Mouse (Mus musculus): ENCODE results near the gene Trim26. TPM values are rescaled to one million over a fixed set of nuclear protein-coding genes. Genes with fewer than 3 reads are reported as not detected.

Gene Trim26
- polyA plus RNA-seq, 1 experiment from 2014 or later, result 29.7 TPM

DNA sequence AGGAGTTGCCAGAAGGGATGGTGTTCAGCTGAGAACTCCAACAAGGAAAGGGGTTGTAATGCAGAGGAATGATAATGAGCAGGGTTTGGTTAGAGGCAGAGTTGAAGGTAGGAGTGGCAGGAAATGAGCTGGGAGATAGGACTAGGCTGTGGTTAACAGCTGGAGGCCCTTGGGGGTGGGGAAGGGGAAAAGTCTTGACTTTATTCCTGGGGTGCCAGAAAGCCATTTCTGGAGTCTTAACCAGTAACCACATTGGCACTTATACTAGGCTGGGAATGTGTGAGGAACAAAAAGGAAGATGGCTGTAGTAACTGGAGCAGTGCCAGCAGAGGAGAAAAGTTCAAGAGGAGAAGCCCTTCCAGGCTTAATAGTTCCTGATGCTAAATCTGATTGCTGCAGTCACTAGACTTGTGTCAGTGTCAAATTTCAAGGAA is 7.4 kb downstream of the Trim26 start:
- H3K4me3 ChIP-seq (ENCODE audit: low read depth, low read length), result no peak overlapping the region
- DNase-seq (ENCODE audit: low spot score), result peak; percentile 15
- H3K9ac ChIP-seq (replicated peaks; ENCODE audit: low read depth), result no peak overlapping the region
- no peaks in the 10 kb centered on the region for H3K36me3 ChIP-seq (ENCODE audit: insufficient read depth, low read length)
- no peaks in the 10 kb centered on the region for H3K27me3 ChIP-seq (replicated peaks; ENCODE audit: insufficient read depth, low read length)
- no peaks in the 10 kb centered on the region; the same call in 1 of the 2 replicates for H3K4me1 ChIP-seq (ENCODE audit: insufficient read depth, low read depth, low read length)
- ATAC-seq, result no peak
- TF ChIP-seq CTCF (IDR thresholded peaks at IDR 0.05) (no peak), EP300 (IDR thresholded peaks at IDR 0.05) (no peak)
- no peak overlapping the region for H3K27ac ChIP-seq (ENCODE audit: low read length)
- no peaks in the 10 kb centered on the region for H3K9me3 ChIP-seq (ENCODE audit: low read length)
- no peak overlapping the region for H3K4me2 ChIP-seq (replicated peaks; ENCODE audit: low read depth, low read length)

DNA sequence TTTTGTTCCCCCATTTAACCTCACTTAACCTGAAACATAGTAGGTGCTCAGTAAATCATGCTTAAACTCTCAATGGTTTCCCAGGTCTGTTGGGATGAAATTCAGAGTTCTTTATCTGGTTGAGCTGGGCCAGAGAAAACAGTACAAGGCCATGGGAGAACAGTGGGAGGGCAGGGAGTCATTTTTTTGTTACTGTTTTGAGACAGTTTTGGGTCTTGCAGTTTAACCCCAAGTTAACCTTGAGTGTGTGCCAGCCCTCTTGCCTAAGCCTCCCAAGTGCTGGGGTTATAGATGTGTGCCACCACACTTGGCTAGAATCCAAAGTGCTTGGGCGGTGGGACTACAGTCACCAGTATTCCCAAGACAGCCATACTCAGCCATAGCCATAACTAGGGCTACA is 7.8 kb downstream of the Trim26 start:
- Histone ChIP-seq H3K9ac (replicated peaks; ENCODE audit: low read depth) (no peak overlapping the region), H3K4me3 (ENCODE audit: low read depth, low read length) (no peak overlapping the region), H3K27ac (ENCODE audit: low read length) (no peak overlapping the region), H3K27me3 (replicated peaks; ENCODE audit: insufficient read depth, low read length) (no peaks in the 10 kb centered on the region), H3K4me1 (ENCODE audit: insufficient read depth, low read depth, low read length) (no peaks in the 10 kb centered on the region; the same call in 1 of the 2 replicates), H3K36me3 (ENCODE audit: insufficient read depth, low read length) (no peaks in the 10 kb centered on the region), H3K4me2 (replicated peaks; ENCODE audit: low read depth, low read length) (no peak overlapping the region), H3K9me3 (ENCODE audit: low read length) (no peaks in the 10 kb centered on the region)
- TF ChIP-seq EP300 (IDR thresholded peaks at IDR 0.05) (no peak), CTCF (IDR thresholded peaks at IDR 0.05) (no peak)
- ATAC-seq (no peak), DNase-seq (ENCODE audit: low spot score) (no peak)
- 44% methylated on average over 1 of the region's 1 CpGs for WGBS

DNA sequence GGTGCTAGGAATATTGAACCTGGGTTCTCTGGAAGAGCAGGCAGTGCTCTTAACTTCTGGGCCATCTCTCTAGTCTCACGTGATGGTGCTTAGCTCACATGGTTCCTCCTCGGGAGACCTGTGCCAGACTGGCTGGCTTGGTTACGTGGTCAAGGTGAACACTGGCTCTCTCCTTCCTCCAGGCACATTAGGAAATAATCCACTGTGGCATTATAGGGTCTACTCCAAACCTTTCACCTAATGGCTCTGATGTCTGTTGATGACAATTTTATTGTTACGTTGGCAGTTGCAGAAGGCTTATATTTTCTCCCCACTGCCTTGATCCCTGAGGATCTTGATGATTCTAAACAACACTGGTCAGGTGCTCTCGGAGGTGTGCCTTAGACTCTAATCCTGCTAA is 12.0 kb downstream of the Trim26 start:
- Histone ChIP-seq H3K4me1 (ENCODE audit: insufficient read depth, low read depth, low read length) (no peaks in the 10 kb centered on the region; the same call in 1 of the 2 replicates), H3K4me3 (ENCODE audit: low read depth, low read length) (no peak overlapping the region), H3K27ac (ENCODE audit: low read length) (no peak overlapping the region), H3K27me3 (replicated peaks; ENCODE audit: insufficient read depth, low read length) (no peaks in the 10 kb centered on the region), H3K4me2 (replicated peaks; ENCODE audit: low read depth, low read length) (no peak overlapping the region), H3K9me3 (ENCODE audit: low read length) (no peaks in the 10 kb centered on the region), H3K36me3 (ENCODE audit: insufficient read depth, low read length) (peaks cover 12% of the 10 kb centered on the region), H3K9ac (replicated peaks; ENCODE audit: low read depth) (no peak overlapping the region)
- 79% methylated on average over 5 of the region's 5 CpGs for WGBS
- DNase-seq (ENCODE audit: low spot score), result no peak
- no peak for ATAC-seq
- no peak for TF ChIP-seq EP300 (IDR thresholded peaks at IDR 0.05)
- no peak for TF ChIP-seq CTCF (IDR thresholded peaks at IDR 0.05)

DNA sequence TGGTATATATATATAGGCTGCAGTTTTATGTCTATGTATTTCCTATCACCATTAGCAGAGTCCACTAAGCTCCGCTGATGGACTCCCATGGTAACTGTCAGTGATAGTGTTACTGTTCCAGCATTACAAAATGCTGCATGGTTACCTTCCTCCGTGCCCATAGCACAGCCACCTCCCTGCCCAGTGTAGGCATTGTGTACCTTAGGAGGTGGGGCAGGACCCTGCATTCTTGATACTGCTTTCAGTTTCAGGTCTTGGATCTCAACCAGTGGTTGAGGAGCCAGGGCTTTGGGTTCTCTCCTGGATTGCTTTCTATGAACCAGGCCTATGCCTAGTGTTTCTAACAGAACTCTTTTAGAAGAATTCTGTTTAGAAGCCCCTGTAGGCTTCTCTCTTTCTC is 13.1 kb downstream of the Trim26 start:
- H3K4me3 ChIP-seq (ENCODE audit: low read depth, low read length), result no peak overlapping the region
- H3K27me3 ChIP-seq (replicated peaks; ENCODE audit: insufficient read depth, low read length), result no peaks in the 10 kb centered on the region
- no peaks in the 10 kb centered on the region for H3K4me1 ChIP-seq (ENCODE audit: insufficient read depth, low read depth, low read length)
- peaks cover 20% of the 10 kb centered on the region for H3K36me3 ChIP-seq (ENCODE audit: insufficient read depth, low read length)
- ATAC-seq (peak; percentile 84), DNase-seq (ENCODE audit: low spot score) (peak; percentile 69)
- 65% methylated on average over 2 of the region's 2 CpGs for WGBS
- H3K9ac ChIP-seq (replicated peaks; ENCODE audit: low read depth), result no peak overlapping the region
- H3K4me2 ChIP-seq (replicated peaks; ENCODE audit: low read depth, low read length), result no peak overlapping the region
- H3K27ac ChIP-seq (ENCODE audit: low read length), result peak overlapping the region; percentile 49; the same call in 1 of the 2 replicates
- TF ChIP-seq EP300 (IDR thresholded peaks at IDR 0.05), result no peak
- no peak for TF ChIP-seq CTCF (IDR thresholded peaks at IDR 0.05)
- H3K9me3 ChIP-seq (ENCODE audit: low read length), result no peaks in the 10 kb centered on the region

DNA sequence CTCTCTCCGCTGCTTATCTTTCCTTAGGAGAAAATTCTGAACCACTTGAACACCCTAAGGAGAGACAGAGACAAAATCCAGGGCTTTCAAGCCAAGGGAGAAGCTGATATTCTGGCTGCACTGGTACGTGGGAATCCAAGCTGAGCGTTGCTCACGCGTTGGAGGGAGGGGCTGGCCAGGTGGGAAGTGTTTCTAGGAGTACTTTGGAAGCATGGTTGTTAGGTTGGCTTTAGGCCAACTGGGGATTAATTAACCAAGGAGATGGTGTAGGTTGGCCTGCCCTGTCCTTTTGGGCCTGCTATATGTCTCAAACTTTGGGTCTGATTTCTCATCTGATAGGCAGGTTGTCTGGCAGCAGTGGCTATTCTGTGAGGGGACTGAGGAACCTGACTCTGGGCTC is 14.3 kb downstream of the Trim26 start:
- 56% methylated on average over 5 of the region's 5 CpGs for whole genome bisulfite sequencing
- Histone ChIP-seq H3K36me3 (ENCODE audit: insufficient read depth, low read length) (peaks cover 23% of the 10 kb centered on the region), H3K9ac (replicated peaks; ENCODE audit: low read depth) (no peak overlapping the region), H3K4me2 (replicated peaks; ENCODE audit: low read depth, low read length) (no peak overlapping the region), H3K9me3 (ENCODE audit: low read length) (no peaks in the 10 kb centered on the region), H3K4me1 (ENCODE audit: insufficient read depth, low read depth, low read length) (no peaks in the 10 kb centered on the region), H3K27me3 (replicated peaks; ENCODE audit: insufficient read depth, low read length) (no peaks in the 10 kb centered on the region), H3K4me3 (ENCODE audit: low read depth, low read length) (no peak overlapping the region), H3K27ac (ENCODE audit: low read length) (no peak overlapping the region)
- ATAC-seq (no peak), DNase-seq (ENCODE audit: low spot score) (no peak)
- no peak for TF ChIP-seq EP300 (IDR thresholded peaks at IDR 0.05)
- TF ChIP-seq CTCF (IDR thresholded peaks at IDR 0.05), result no peak

DNA sequence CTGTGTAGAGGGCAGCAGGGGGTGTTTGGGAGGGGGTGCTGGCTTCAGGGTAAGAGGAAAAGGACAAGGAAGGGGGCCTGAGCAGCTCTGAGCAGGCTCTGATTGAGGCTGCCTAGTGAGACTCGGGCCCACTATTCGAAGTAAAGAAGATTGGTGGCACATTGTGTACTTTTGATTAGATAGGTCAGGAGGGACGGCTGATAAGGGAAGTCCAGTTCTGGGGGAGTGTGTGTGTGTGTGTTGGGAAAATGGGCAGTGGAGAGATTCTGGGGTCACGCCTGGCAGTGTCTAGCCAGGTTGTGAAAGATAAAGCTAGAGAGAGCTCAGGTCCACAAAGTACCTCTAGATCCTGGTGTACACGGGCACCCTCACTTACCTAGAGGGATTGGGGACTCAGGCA is 14.7 kb downstream of the Trim26 start:
- 62% methylated on average over 5 of the region's 5 CpGs for WGBS
- no peak overlapping the region for H3K4me2 ChIP-seq (replicated peaks; ENCODE audit: low read depth, low read length)
- no peak overlapping the region for H3K4me3 ChIP-seq (ENCODE audit: low read depth, low read length)
- no peaks in the 10 kb centered on the region for H3K27me3 ChIP-seq (replicated peaks; ENCODE audit: insufficient read depth, low read length)
- ATAC-seq, result no peak
- no peak overlapping the region for H3K27ac ChIP-seq (ENCODE audit: low read length)
- H3K9ac ChIP-seq (replicated peaks; ENCODE audit: low read depth), result no peak overlapping the region
- no peaks in the 10 kb centered on the region for H3K4me1 ChIP-seq (ENCODE audit: insufficient read depth, low read depth, low read length)
- H3K36me3 ChIP-seq (ENCODE audit: insufficient read depth, low read length), result peaks cover 26% of the 10 kb centered on the region
- DNase-seq (ENCODE audit: low spot score), result no peak
- H3K9me3 ChIP-seq (ENCODE audit: low read length), result no peaks in the 10 kb centered on the region
- no peak for TF ChIP-seq CTCF (IDR thresholded peaks at IDR 0.05)

DNA sequence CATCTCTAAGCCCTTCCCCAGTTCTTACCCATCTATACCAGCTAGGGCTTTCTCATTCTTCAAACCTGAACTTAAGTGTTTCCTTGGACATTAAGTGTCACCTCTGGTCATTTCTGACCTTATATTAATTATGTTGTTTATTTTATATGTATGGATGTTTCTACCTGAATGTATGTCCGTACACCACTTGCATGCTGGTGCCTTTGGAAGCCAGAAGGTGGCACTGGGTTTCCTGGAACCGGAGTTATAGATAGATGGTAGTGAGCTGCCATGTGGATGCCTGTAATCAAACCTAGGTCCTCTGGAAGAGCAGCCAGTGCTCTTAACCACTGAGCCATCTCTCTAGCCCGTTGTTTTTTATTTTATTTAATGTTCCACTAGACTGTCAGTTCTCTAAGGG is 18.6 kb downstream of the Trim26 start:
- H3K36me3 ChIP-seq (ENCODE audit: insufficient read depth, low read length), result peaks cover 43% of the 10 kb centered on the region

More for the DNA sequence above, 18.6 kb downstream of the Trim26 start:
- Histone ChIP-seq H3K4me1 (ENCODE audit: insufficient read depth, low read depth, low read length) (no peaks in the 10 kb centered on the region), H3K27me3 (replicated peaks; ENCODE audit: insufficient read depth, low read length) (no peaks in the 10 kb centered on the region), H3K4me3 (ENCODE audit: low read depth, low read length) (no peak overlapping the region), H3K9me3 (ENCODE audit: low read length) (no peaks in the 10 kb centered on the region), H3K4me2 (replicated peaks; ENCODE audit: low read depth, low read length) (no peak overlapping the region), H3K27ac (ENCODE audit: low read length) (no peak overlapping the region), H3K9ac (replicated peaks; ENCODE audit: low read depth) (no peak overlapping the region)
- no peak for TF ChIP-seq CTCF (IDR thresholded peaks at IDR 0.05)
- no peak for TF ChIP-seq EP300 (IDR thresholded peaks at IDR 0.05)
- ATAC-seq (no peak), DNase-seq (ENCODE audit: low spot score) (no peak)
- 90% methylated on average over 3 of the region's 3 CpGs for WGBS

All from lung, postnatal 0 days (tissue).